Mouse (Mus musculus): ENCODE results near the gene Clmp.

The Clmp gene

GRCm38 (mm10) chr9:40693026-40693425, 7.3 kb downstream of the Clmp start:
- in situ Hi-C loops (cut with MboI), result no loop called here

- in situ Hi-C loops (cut with MboI), result no loop called here
Measured at GRCm38 (mm10) chr9:40693768-40694167, 8.0 kb downstream of the Clmp start.

- in situ Hi-C loops (cut with MboI), result no loop called here
Measured at GRCm38 (mm10) chr9:40694284-40694683, 8.5 kb downstream of the Clmp start.

- in situ Hi-C loops (cut with MboI), result no loop called here
Measured at GRCm38 (mm10) chr9:40696086-40696485, 10.3 kb downstream of the Clmp start.

GRCm38 (mm10) chr9:40699194-40699593, 13.4 kb downstream of the Clmp start:
- in situ Hi-C loops (cut with MboI), result no loop called here

- in situ Hi-C loops (cut with MboI), result no loop called here
Measured at GRCm38 (mm10) chr9:40700253-40700652, 14.5 kb downstream of the Clmp start.

- in situ Hi-C loops (cut with MboI), result no loop called here
Measured at GRCm38 (mm10) chr9:40704364-40705276, 18.9 kb downstream of the Clmp start.

GRCm38 (mm10) chr9:40708448-40709140, 22.8 kb downstream of the Clmp start:
- in situ Hi-C loops (cut with MboI), result no loop called here

- in situ Hi-C loops (cut with MboI), result no loop called here
Measured at GRCm38 (mm10) chr9:40709141-40709537, 23.4 kb downstream of the Clmp start.

- in situ Hi-C loops (cut with MboI), result no loop called here
Measured at GRCm38 (mm10) chr9:40709587-40709986, 23.8 kb downstream of the Clmp start.

GRCm38 (mm10) chr9:40709991-40710390, 24.2 kb downstream of the Clmp start:
- in situ Hi-C loops (cut with MboI), result no loop called here

GRCm38 (mm10) chr9:40711654-40712053, 25.9 kb downstream of the Clmp start:
- in situ Hi-C loops (cut with MboI), result no loop called here

GRCm38 (mm10) chr9:40717182-40717874, 31.6 kb downstream of the Clmp start:
- in situ Hi-C loops (cut with MboI), result no loop called here

- in situ Hi-C loops (cut with MboI), result no loop called here
Measured at GRCm38 (mm10) chr9:40717875-40718185, 32.1 kb downstream of the Clmp start.

GRCm38 (mm10) chr9:40720881-40721280, 35.1 kb downstream of the Clmp start:
- in situ Hi-C loops (cut with MboI), result no loop called here

GRCm38 (mm10) chr9:40723311-40723772, 37.6 kb downstream of the Clmp start:
- in situ Hi-C loops (cut with MboI), result no loop called here

- in situ Hi-C loops (cut with MboI), result no loop called here
Measured at GRCm38 (mm10) chr9:40724978-40725377, 39.2 kb downstream of the Clmp start.

GRCm38 (mm10) chr9:40727140-40727823, 41.5 kb downstream of the Clmp start:
- in situ Hi-C loops (cut with MboI), result no loop called here

GRCm38 (mm10) chr9:40727824-40728495, 42.2 kb downstream of the Clmp start:
- in situ Hi-C loops (cut with MboI), result no loop called here

- in situ Hi-C loops (cut with MboI), result no loop called here
Measured at GRCm38 (mm10) chr9:40730302-40730700, 44.5 kb downstream of the Clmp start.
